Mouse (Mus musculus): ENCODE measurements around the gene Pip4k2b.

DNA sequence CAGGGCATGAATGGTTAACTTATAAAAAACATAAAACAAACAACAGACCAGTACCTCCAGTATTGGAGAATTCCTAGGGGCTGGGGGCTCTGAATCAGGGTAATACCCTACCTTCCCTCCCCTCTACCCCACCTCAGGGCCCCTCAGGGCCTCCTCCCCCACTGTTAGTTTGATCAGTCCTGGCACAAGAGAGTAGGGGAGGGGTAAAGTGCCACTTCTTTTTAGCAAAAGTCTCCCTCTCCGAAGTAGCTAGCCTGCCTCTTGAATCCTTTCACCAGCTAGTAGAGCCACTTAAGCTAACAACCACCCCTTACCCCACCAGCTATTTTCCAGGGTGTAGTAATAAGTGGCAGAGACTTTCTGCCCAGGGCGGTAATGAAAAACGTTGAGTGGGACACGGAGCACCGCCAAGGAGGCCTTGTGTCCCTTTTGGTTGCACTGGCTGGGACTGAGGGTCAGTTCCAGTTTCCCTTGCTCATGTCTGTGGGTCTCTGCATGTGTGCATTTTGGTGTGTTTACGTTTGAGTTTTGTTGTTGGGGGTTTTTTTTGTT is 61.9 kb downstream of the Pip4k2b start:
- TF ChIP-seq CTCF (IDR thresholded peaks at IDR 0.05), result no peak
- no peak for TF ChIP-seq EP300 (IDR thresholded peaks at IDR 0.05; ENCODE audit: insufficient read depth, low read depth, low read length)
- no peak for TF ChIP-seq POLR2A (IDR thresholded peaks at IDR 0.05; ENCODE audit: insufficient read depth, low read depth, low read length)

Measured in heart, adult 2 months (tissue).